Mouse (Mus musculus) megakaryocyte, adult 5-6 weeks (primary cell): ENCODE measurements around the gene Trpm8. TPM values are rescaled to one million over a fixed set of nuclear protein-coding genes. Genes with fewer than 3 reads are reported as not detected.

Source experiments
- ATAC-seq: 2 replicates; pipeline ENCODE4 v1.8.0; 2016; ENCODE audit warnings: mild to moderate bottlenecking, inconsistent platforms; ENCODE audit not compliant: poor library complexity, severe bottlenecking
- total RNA-seq, 2 experiments: library from RNA; stranded (forward) in 1 of 2; stranded (reverse) in 1 of 2; fragments of 153-499, 151-499 nt in 1 of 2; fragments of 221-1000, 200-1000 nt in 1 of 2; gene quantifications; 2 replicates each; pipeline versions ENCODE4 v1.2.3 to v1.2.4; 2015 to 2017

Gene Trpm8
- total RNA-seq, 2 experiments from 2014 or later, result not detected

GRCm38 (mm10) chr1:88424602-88425252 lies 147.3 kb downstream of the Trpm8 start:
- peak; percentile 92 for ATAC-seq

GRCm38 (mm10) chr1:88427987-88428741 lies 150.7 kb downstream of the Trpm8 start:
- ATAC-seq, result no peak

GRCm38 (mm10) chr1:88429413-88429812 lies 152.0 kb downstream of the Trpm8 start:
- ATAC-seq, result no peak

GRCm38 (mm10) chr1:88431262-88431661 lies 153.8 kb downstream of the Trpm8 start:
- ATAC-seq, result no peak

GRCm38 (mm10) chr1:88432601-88433000 lies 155.1 kb downstream of the Trpm8 start:
- ATAC-seq, result no peak

- peak; percentile 91 for ATAC-seq
Measured at GRCm38 (mm10) chr1:88433096-88433883, 155.8 kb downstream of the Trpm8 start.

GRCm38 (mm10) chr1:88434057-88434456 lies 156.6 kb downstream of the Trpm8 start:
- no peak for ATAC-seq

GRCm38 (mm10) chr1:88437206-88438126 lies 160.0 kb downstream of the Trpm8 start:
- ATAC-seq, result no peak

Other genes starting within 250 kb of the Trpm8 start
- not detected in 2 replicates for gene Ugt1a10, start 222.3 kb upstream of the Trpm8 start, total RNA-seq (2015)
- not detected in 2 replicates for gene Ugt1a10, start 222.3 kb upstream of the Trpm8 start, total RNA-seq (2017)
- gene Ugt1a9, start 206.9 kb upstream of the Trpm8 start, total RNA-seq (2015), result not detected in 2 replicates
- gene Ugt1a9, start 206.9 kb upstream of the Trpm8 start, total RNA-seq (2017), result not detected in 2 replicates
- gene Ugt1a8, start 189.8 kb upstream of the Trpm8 start, total RNA-seq (2015), result not detected in 2 replicates
- not detected in 2 replicates for gene Ugt1a8, start 189.8 kb upstream of the Trpm8 start, total RNA-seq (2017)
- gene Ugt1a7c, start 182.6 kb upstream of the Trpm8 start, total RNA-seq (2015), result 120 and 121 TPM in 2 replicates
- 178 and 196 TPM in 2 replicates for gene Ugt1a7c, start 182.6 kb upstream of the Trpm8 start, total RNA-seq (2017)
- 3.7 and 6.3 TPM in 2 replicates for gene Ugt1a6b, start 174.4 kb upstream of the Trpm8 start, total RNA-seq (2015)
- 4.6 and 6.1 TPM in 2 replicates for gene Ugt1a6b, start 174.4 kb upstream of the Trpm8 start, total RNA-seq (2017)
- gene Ugt1a6a, start 142.9 kb upstream of the Trpm8 start, total RNA-seq (2015), result 7.2 and 7.6 TPM in 2 replicates
- gene Ugt1a6a, start 142.9 kb upstream of the Trpm8 start, total RNA-seq (2017), result 4.6 and 6.5 TPM in 2 replicates
- 4.3 and 6.1 TPM in 2 replicates for gene Ugt1a5, start 111.6 kb upstream of the Trpm8 start, total RNA-seq (2015)
- gene Ugt1a5, start 111.6 kb upstream of the Trpm8 start, total RNA-seq (2017), result 0.28 and 0.84 TPM in 2 replicates
- gene Ugt1a2, start 77.1 kb upstream of the Trpm8 start, total RNA-seq (2015), result 2.5 and 4.1 TPM in 2 replicates
- 0.12 and 1.2 TPM in 2 replicates for gene Ugt1a2, start 77.1 kb upstream of the Trpm8 start, total RNA-seq (2017)
- gene Dnajb3, start 71.9 kb upstream of the Trpm8 start, total RNA-seq (2015), result 0.66 TPM in 1 of 2 replicates, not detected in the other
- gene Dnajb3, start 71.9 kb upstream of the Trpm8 start, total RNA-seq (2017), result not detected in 2 replicates
- gene Ugt1a1, start 65.7 kb upstream of the Trpm8 start, total RNA-seq (2015), result 0.29 and 1.1 TPM in 2 replicates
- gene Ugt1a1, start 65.7 kb upstream of the Trpm8 start, total RNA-seq (2017), result 0.37 TPM in 1 of 2 replicates, not detected in the other
- gene Mroh2a, start 50.7 kb upstream of the Trpm8 start, total RNA-seq (2015), result 0.47 and 1.2 TPM in 2 replicates
- gene Mroh2a, start 50.7 kb upstream of the Trpm8 start, total RNA-seq (2017), result 0.28 and 0.37 TPM in 2 replicates
- 99.8 and 112 TPM in 2 replicates for gene Hjurp, start within 50 bp of the Trpm8 start, total RNA-seq (2015)
- 174 and 189 TPM in 2 replicates for gene Hjurp, start within 50 bp of the Trpm8 start, total RNA-seq (2017)
- not detected in 2 replicates for gene Spp2, start 129.3 kb downstream of the Trpm8 start, total RNA-seq (2015)
- gene Spp2, start 129.3 kb downstream of the Trpm8 start, total RNA-seq (2017), result not detected in 2 replicates
- gene Glrp1, start 232.4 kb downstream of the Trpm8 start, total RNA-seq (2015), result 0.18 and 0.59 TPM in 2 replicates
- not detected in 2 replicates for gene Glrp1, start 232.4 kb downstream of the Trpm8 start, total RNA-seq (2017)